Mouse (Mus musculus): ENCODE data around the gene Zfp101.

DNA sequence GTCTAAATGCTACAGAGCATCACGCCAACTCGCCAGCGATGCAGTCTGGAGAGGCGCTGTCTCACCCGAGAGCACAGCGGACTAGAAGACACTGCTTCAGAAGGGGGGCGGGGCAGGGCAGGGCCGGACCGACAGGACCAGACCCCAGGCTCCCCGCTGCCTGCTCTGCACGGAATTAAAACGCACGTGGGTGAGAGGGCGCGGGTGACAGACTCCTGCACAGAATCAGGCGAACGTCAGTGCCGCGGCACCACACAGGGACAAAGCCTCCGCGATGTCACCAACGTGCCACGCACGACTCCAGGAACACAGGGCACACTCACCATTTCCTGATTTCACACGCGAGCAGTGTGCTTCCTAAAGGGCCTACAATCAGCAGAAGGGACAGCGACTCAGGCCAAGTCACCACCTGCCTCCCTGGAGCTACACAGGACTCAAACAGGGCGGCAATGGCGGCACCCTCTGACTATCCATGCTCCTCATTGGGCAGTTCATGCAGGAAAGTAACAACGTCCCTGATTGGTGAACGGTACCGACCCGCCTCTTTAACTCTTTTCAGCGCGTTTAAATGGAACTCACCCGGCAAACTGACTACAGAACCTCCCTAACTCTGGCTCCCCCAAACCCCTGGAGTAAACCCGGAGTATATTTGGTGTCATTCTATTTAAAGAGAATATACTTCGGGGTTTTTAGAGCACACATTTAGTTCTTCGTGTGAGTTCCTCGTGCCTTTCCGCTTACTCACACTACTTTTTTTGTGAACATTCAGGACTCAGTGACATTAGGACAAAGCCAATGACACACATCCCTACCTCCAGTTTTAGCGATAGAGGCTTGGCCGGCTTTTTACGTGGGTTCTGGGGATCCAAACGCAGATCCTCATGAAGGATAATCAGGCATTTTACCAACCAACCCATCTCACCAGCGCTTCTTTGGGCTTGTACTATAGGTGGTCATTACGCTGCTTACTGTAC lies 35.7 kb downstream of the Zfp101 start, which contains the start of gene Zfp81:
- TF ChIP-seq MYOD1 (IDR thresholded peaks at IDR 0.05; ENCODE audit: control insufficient read depth in 1 of 3, insufficient read length in 2 of 3, low read depth in 2 of 3): no peak
- TF ChIP-seq SRF (IDR thresholded peaks at IDR 0.05; ENCODE audit: control insufficient read depth, insufficient read length, low read depth): no peak
- TF ChIP-seq POLR2A (IDR thresholded peaks at IDR 0.05; ENCODE audit: insufficient read length, low read depth): peak; percentile 85
- no peak for TF ChIP-seq USF1 (IDR thresholded peaks at IDR 0.05; ENCODE audit: low read depth)
- no peak for TF ChIP-seq MAX (IDR thresholded peaks at IDR 0.05; ENCODE audit: low read depth)
